Mouse (Mus musculus) stomach, postnatal 0 days (tissue): ENCODE measurements at regions not wholly inside any gene's neighbourhood (a gene's known extent, or its start where the extent isn't known, plus 50 kb on each side); places are given as distances from the start of the nearest gene placed in this dataset.

Experiments
- CTCF ChIP-seq: IDR thresholded peaks from 2 replicates; pipeline ENCODE4 v1.5.1; 2016; ENCODE audit warnings: antibody characterized with exemption, low read depth, mild to moderate bottlenecking, moderate library complexity
- EP300 ChIP-seq: optimal IDR thresholded peaks from 2 replicates; pipeline ENCODE3; 2016; ENCODE audit warnings: antibody characterized with exemption

DNA sequence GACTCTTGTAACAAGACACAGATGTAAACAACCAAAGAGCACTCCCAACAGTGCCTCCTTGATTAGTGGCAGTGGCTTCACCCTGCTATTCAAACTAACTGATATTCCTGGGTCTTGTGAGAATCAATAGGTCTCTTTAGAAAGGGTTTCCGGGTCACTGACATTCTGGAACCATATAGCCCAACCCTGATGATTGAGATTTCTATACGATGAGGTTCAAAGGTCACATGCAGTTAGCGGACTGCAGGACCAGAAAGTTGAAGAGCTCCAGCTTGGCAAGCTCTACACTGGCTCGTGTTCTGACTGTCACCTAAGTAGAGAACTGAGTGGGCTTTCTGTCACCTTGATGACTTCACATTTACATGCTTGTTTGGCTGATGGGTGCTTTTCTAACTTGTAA lies 235.4 kb upstream of the Meis1 start:
- TF ChIP-seq CTCF, result no peak
- no peak for TF ChIP-seq EP300
